Mouse (Mus musculus) cerebellum, adult 2 months (tissue): ENCODE measurements around the gene Dock1.

Source experiments
- CTCF ChIP-seq: fragments of 200-500 bp; IDR thresholded peaks from 2 replicates; pipeline ENCODE4 v1.5.1; 2011; ENCODE audit warnings: low read depth, mild to moderate bottlenecking, control low read depth, low read length, moderate library complexity, borderline replicate concordance; ENCODE audit not compliant: insufficient read depth
- POLR2A ChIP-seq: fragments of 200-500 bp; IDR thresholded peaks from 2 replicates; pipeline ENCODE4 v1.6.1; 2011; ENCODE audit warnings: low read length, control low read depth, borderline replicate concordance; ENCODE audit not compliant: insufficient read depth

GRCm38 (mm10) chr7:135028716-135029115, 358.3 kb downstream of the Dock1 start:
- TF ChIP-seq CTCF (no peak), POLR2A (no peak)
